Mouse (Mus musculus) heart, adult 8-10 months (tissue): ENCODE results near the gene Gstm7. TPM values are rescaled to one million over a fixed set of nuclear protein-coding genes. Genes with fewer than 3 reads are reported as not detected.

Experiments
- DNase-seq: peaks from one replicate; pipeline ENCODE4 v3.0.0; 2022; ENCODE audit warnings: low spot score
- total RNA-seq, 4 experiments: library from RNA; stranded (reverse); gene quantifications; 2 replicates each; pipeline ENCODE4 v1.2.4; 2022

Gene Gstm7
- total RNA-seq, 4 experiments from 2014 or later = 87.6 to 100 (median 91.6) TPM

- no peak for DNase-seq
These were observed 54.6 kb downstream of the Gstm7 start, which contains the start of gene Eps8l3 for GRCm38 (mm10) chr3:107877005-107877404. TSS of gene Eps8l3 (plus strand) at chr3:107877229.

Other genes starting within 250 kb of the Gstm7 start
- 10 to 100 TPM; 76.2 to 87.9 (median 83.4) TPM for gene Ahcyl1, start 235.3 kb downstream of the Gstm7 start, total RNA-seq
- gene Csf1, start 171.3 kb downstream of the Gstm7 start, total RNA-seq = 10 to 100 TPM; 43.5 to 56.6 (median 51.5) TPM
- not detected for gene Eps8l3, start 54.6 kb downstream of the Gstm7 start, total RNA-seq
- gene Gstm5, start 36.0 kb downstream of the Gstm7 start, total RNA-seq = 10 to 100 TPM; 48.4 to 59.4 (median 52.4) TPM
- 1 to 10 TPM; 3.4 to 6.0 (median 5.0) TPM for gene Gstm6, start 11.9 kb upstream of the Gstm7 start, total RNA-seq
- gene Gstm3, start 37.5 kb upstream of the Gstm7 start, total RNA-seq = not detected
- gene Gstm2, start 54.6 kb upstream of the Gstm7 start, total RNA-seq = 100 to 1,000 TPM; 237 to 300 (median 263) TPM
- gene Gstm1, start 86.2 kb upstream of the Gstm7 start, total RNA-seq = 100 to 1,000 TPM; 385 to 498 (median 396) TPM
- 10 to 100 TPM; 12.6 to 14.4 (median 13.3) TPM for gene Gstm4, start 113.1 kb upstream of the Gstm7 start, total RNA-seq
- gene Ampd2, start 154.8 kb upstream of the Gstm7 start, total RNA-seq = 1 to 10 TPM; 3.9 to 5.2 (median 4.7) TPM
- under 1 TPM in 2 of 4 experiments, not detected in 2; 0.28 to 0.47 TPM for gene Gnat2, start 161.0 kb upstream of the Gstm7 start, total RNA-seq
- gene Gnai3, start 214.3 kb upstream of the Gstm7 start, total RNA-seq = 10 to 100 TPM; 12.7 to 15.9 (median 13.0) TPM
- not detected for gene Gpr61, start 223.1 kb upstream of the Gstm7 start, total RNA-seq